Mouse (Mus musculus) liver, embryonic 12.5 days (tissue): Measurements from ENCODE around the gene Bad. TPM values are rescaled to one million over a fixed set of nuclear protein-coding genes. Genes with fewer than 3 reads are reported as not detected.

ENCODE experiments used
- ATAC-seq: fragments of 200-750 bp; cut with Nextera tagmentation; 2 replicates; pipeline ENCODE4 v1.8.0; 2017; ENCODE audit warnings: moderate number of reproducible peaks, mild to moderate bottlenecking, moderate library complexity
- H3K27ac ChIP-seq: fragments of 300-500 bp; sonication (generic); 2 replicates; pipeline ENCODE4 v1.5.1; 2016; ENCODE audit warnings: mild to moderate bottlenecking
- H3K27me3 ChIP-seq: fragments of 300-500 bp; sonication (generic); replicated peaks from 2 replicates; pipeline ENCODE4 v1.6.1; 2016; ENCODE audit warnings: mild to moderate bottlenecking, moderate library complexity
- H3K36me3 ChIP-seq: fragments of 300-500 bp; sonication (generic); 2 replicates; pipeline ENCODE4 v1.6.1; 2016; ENCODE audit warnings: mild to moderate bottlenecking, moderate library complexity
- H3K4me1 ChIP-seq: fragments of 300-500 bp; sonication (generic); 2 replicates; pipeline ENCODE4 v1.6.1; 2016
- H3K4me2 ChIP-seq: fragments of 300-500 bp; sonication (generic); 2 replicates; pipeline ENCODE4 v1.6.1; 2016; ENCODE audit warnings: mild to moderate bottlenecking, moderate library complexity
- H3K4me3 ChIP-seq: fragments of 300-500 bp; sonication (generic); 2 replicates; pipeline ENCODE4 v1.5.1; 2016; ENCODE audit warnings: mild to moderate bottlenecking, moderate library complexity
- H3K9ac ChIP-seq: fragments of 300-500 bp; sonication (generic); 2 replicates; pipeline ENCODE4 v1.6.1; 2016; ENCODE audit warnings: mild to moderate bottlenecking, moderate library complexity
- H3K9me3 ChIP-seq: fragments of 300-500 bp; sonication (generic); replicated peaks from 2 replicates; pipeline ENCODE4 v1.6.1; 2016; ENCODE audit warnings: mild to moderate bottlenecking, moderate library complexity
- WGBS: fragments of 180-500 bp; shearing (Covaris S2); methylation state at CpG from one replicate; pipeline ENCODE4 v1.1.7; 2016; ENCODE audit not compliant: insufficient replicate concordance; 5-methylcytosine and 5-hydroxymethylcytosine counted together
- polyA plus RNA-seq: library from polyadenylated mRNA; unstranded; fragments of >200 nt; fragmentation: Nextera tagmentation; extraction: Ambion mirVana; gene quantifications from 2 replicates; pipeline ENCODE4 v1.2.1, GENCODE M21; 2016

The Bad gene
- polyA plus RNA-seq, 1 experiment from 2014 or later: 37.6 TPM

DNA sequence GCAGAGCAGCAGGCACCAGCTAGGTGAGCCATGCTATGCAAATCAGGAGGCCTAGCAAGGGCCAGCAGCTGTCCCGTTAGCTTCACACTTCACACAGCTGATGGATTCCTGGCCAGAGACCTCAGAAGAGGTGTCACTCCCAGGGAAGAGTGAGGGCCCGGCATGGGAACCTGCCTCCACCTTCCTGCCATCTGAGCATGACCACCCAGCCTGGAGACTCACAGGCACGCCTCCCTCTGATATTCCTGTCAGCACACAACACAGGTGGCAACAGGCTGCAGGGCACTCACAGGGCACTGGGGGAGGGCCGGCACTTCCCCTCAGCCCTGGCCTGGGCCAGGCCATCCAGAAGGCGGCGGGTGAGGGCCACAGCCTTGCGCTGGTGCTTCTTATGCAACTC lies 13.8 kb downstream of the Bad start:
- no peak overlapping the region for H3K4me3 ChIP-seq
- no peak for ATAC-seq
- no peak overlapping the region for H3K9ac ChIP-seq
- no peaks in the 10 kb centered on the region for H3K9me3 ChIP-seq
- 81% methylated on average over 7 of the region's 7 CpGs for WGBS
- peaks cover 30% of the 10 kb centered on the region for H3K4me1 ChIP-seq
- H3K27ac ChIP-seq: no peak overlapping the region
- peaks cover 69% of the 10 kb centered on the region for H3K36me3 ChIP-seq
- no peaks in the 10 kb centered on the region for H3K27me3 ChIP-seq
- H3K4me2 ChIP-seq: no peak overlapping the region

DNA sequence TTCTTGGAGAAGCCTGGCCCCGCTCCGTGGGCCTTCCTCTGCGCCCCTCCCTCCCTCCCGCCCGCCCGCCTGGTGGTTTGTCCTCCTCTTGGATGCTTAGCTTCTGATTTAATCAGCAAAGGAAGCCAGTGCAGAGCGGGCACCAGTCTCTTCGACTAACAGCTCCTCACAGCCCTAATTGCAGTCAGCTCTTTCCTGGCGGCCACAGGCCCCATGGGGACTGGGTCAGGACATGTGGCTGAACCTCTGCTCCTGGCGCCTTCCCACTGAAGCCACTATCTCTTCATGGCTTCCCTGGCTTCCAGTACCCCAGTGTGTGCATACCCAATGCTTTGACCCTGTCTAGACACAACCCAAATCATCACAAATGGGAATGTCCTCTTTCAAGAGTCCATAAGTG lies 14.8 kb downstream of the Bad start:
- H3K9ac ChIP-seq: no peak overlapping the region
- H3K27ac ChIP-seq: no peak overlapping the region
- H3K27me3 ChIP-seq: no peaks in the 10 kb centered on the region
- H3K4me2 ChIP-seq: no peak overlapping the region
- ATAC-seq: no peak
- peaks cover 21% of the 10 kb centered on the region for H3K4me1 ChIP-seq
- WGBS: 72% methylated on average over 10 of the region's 10 CpGs
- no peaks in the 10 kb centered on the region for H3K9me3 ChIP-seq
- H3K4me3 ChIP-seq: no peak overlapping the region
- H3K36me3 ChIP-seq: peaks cover 74% of the 10 kb centered on the region

DNA sequence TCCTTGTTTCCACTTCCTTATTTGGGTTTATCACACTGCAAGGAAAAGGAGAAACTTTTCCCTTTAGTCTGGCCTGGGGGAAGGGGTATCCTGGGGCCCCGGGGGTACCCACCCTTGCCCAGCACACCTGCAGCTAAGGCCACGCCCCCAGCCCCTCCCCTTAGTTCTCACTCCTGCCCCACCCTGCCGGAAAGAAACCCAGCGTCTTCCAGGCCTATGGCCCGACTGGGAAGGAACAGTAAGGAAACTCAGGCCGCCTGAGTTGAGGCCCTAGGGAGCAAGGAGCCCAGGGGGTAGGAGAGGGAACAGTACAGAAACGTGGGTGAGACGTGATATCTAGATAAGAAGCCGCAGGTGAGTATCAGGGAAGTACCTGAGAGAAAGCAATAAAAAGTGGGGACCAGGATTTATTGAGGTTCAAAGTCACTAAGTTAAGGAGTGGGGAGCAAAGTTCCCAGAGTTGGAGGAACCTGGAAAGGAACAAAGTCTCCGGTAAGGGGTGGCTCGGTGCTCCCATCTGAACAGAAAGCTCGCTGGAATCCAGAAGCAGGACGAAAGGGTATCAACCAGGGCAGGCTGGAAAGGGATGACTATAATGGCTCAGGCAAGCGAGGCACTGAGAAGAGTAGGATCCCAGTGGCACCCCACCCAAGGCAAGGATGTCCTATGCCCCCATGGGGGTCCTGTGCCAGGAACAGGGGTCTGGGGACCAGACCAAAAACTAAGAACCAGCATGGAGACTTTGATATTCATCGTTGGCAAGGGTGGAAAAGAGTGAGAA lies 27.0 kb downstream of the Bad start:
- peak overlapping the region; percentile 96 for H3K4me2 ChIP-seq
- peaks cover 8% of the 10 kb centered on the region; the same call in 1 of the 2 replicates for H3K27me3 ChIP-seq
- peak overlapping the region; percentile 67 for H3K4me3 ChIP-seq
- peaks cover 59% of the 10 kb centered on the region for H3K4me1 ChIP-seq
- H3K27ac ChIP-seq: no peak overlapping the region
- peak overlapping the region; percentile 79 for H3K9ac ChIP-seq
- no peaks in the 10 kb centered on the region for H3K9me3 ChIP-seq
- WGBS: 8% methylated on average over 15 of the region's 15 CpGs
- no peak for ATAC-seq
- H3K36me3 ChIP-seq: peaks cover 29% of the 10 kb centered on the region

DNA sequence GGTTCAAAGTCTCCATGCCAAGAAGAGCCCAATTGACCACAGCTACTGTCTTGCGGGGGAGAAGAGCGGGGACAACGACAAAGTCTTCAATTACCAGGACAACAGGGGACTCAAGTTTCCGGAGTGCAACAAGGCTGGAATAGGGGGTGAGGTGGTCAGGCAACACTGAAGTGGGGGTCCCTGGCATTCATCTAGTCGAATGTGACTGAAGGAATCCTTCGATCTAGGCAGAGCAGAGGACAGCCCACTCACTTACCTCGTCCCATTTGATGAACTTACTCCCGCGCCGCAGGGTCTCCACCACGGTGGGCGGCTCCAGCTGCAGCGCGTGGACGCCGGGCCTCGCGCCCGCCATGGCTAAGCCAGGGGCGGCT lies 27.6 kb downstream of the Bad start:
- Histone ChIP-seq H3K9me3 (no peaks in the 10 kb centered on the region), H3K27ac (0 out of 2 replicates have a peak overlapping the region, but pooled peaks have one; percentile 41), H3K4me2 (peak overlapping the region; percentile 96), H3K4me3 (peak overlapping the region; percentile 67), H3K9ac (peak overlapping the region; percentile 79), H3K36me3 (peaks cover 23% of the 10 kb centered on the region), H3K4me1 (peaks cover 62% of the 10 kb centered on the region), H3K27me3 (peaks cover 8% of the 10 kb centered on the region; the same call in 1 of the 2 replicates)
- ATAC-seq: no peak
- WGBS: under 1% methylated on average over 17 of the region's 20 CpGs

DNA sequence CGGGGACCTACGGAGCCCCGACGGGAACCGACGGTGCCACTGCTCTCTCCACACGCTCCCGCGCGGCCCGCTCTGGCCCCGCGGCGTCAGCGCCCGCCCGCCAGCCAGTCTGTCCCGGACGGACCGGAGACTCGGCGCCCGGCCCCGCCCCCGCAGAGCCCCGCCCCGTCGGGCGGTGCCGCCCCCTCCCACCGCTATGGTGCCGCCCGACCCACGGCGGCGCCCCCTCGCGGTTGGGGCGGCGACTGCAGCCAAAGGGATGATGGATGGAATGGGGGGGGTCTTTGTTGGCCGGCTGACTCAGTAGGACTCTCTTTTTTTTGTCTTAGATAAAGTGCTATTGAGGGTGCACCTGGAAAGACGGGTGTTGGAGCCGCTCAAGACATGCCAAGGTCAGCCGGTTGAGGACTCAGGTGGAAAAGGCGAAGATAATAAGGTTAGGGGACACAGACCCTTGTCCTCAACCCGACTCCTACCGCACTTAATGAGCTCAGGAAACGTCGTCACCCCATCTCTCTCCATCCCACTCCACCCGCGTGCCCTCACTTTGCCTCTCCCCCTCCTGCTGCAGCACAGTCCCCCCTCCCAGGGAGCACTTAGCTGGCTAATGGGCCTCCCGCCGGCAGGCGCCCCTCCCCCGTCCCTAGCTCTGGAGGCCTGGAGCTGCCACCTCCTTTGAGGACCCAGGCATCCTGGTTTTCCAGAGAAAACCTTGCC lies 28.2 kb downstream of the Bad start:
- Histone ChIP-seq H3K9ac (peak overlapping the region; percentile 79), H3K4me2 (peak overlapping the region; percentile 96), H3K4me3 (peak overlapping the region; percentile 67), H3K36me3 (peaks cover 18% of the 10 kb centered on the region), H3K9me3 (no peaks in the 10 kb centered on the region), H3K27me3 (peaks cover 8% of the 10 kb centered on the region; the same call in 1 of the 2 replicates), H3K27ac (0 out of 2 replicates have a peak overlapping the region, but pooled peaks have one; percentile 41), H3K4me1 (peaks cover 67% of the 10 kb centered on the region)
- peak; percentile 77 for ATAC-seq
- WGBS: 1% methylated on average over 55 of the region's 55 CpGs

DNA sequence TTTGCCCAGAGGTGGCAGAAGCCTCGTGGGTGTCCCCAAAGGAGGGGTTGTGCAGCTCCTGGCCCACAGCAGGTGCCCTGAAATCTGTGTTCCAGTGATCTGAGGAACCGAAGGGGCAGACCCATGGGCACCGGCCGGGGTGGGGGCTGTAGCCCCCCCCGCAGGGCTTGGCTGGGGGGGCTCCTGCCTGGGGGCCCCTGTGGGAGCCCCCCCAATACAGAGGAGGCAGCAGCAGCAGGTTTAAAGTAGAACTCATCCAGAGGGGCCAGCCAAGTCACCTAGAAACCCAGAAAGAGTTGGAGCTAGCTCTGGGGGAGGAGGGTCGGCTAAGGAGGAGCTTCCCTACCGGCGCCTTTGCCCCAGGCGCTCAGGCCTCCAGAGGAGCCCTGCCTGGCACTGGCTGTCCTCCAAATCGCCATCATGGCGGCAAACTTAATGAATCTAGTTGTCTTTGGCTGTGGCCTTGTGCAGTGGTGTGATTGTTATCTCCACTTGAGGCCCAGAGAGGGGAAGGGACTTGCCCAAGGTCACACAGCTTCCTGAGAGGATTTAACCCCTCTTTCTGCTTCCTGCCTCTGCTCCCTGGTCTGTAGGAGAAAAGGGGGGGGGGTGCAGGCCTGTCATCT lies 28.9 kb downstream of the Bad start:
- WGBS: 21% methylated on average over 11 of the region's 11 CpGs
- ATAC-seq: no peak
- H3K4me2 ChIP-seq: peak overlapping the region; percentile 96
- peak overlapping the region; percentile 79 for H3K9ac ChIP-seq
- H3K4me1 ChIP-seq: peaks cover 72% of the 10 kb centered on the region
- no peaks in the 10 kb centered on the region for H3K9me3 ChIP-seq
- peak overlapping the region; percentile 46; the same call in 1 of the 2 replicates for H3K27ac ChIP-seq
- H3K4me3 ChIP-seq: peak overlapping the region; percentile 67
- peaks cover 8% of the 10 kb centered on the region; the same call in 1 of the 2 replicates for H3K27me3 ChIP-seq
- peaks cover 11% of the 10 kb centered on the region; the same call in 1 of the 2 replicates for H3K36me3 ChIP-seq

DNA sequence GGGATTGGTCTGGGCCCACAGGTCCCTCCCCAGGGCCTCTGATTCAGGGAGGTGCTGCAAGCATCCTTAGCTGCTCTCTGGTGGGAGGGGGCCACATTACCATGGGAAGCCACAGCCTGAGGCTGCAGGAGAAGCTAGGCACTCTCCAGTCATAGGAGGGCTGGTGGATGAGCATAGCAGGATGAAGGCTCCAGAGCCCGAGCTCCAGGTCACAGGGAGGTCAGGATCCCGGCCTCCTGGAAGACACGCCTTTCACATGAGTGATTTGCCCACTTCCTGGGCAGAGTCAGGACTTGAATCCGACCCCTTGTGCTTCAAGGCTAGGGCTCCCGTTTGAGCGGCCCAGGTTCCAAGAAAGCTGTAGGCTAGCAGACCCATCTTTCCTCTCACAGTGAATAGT lies 30.0 kb downstream of the Bad start:
- no peak overlapping the region for H3K9ac ChIP-seq

DNA sequence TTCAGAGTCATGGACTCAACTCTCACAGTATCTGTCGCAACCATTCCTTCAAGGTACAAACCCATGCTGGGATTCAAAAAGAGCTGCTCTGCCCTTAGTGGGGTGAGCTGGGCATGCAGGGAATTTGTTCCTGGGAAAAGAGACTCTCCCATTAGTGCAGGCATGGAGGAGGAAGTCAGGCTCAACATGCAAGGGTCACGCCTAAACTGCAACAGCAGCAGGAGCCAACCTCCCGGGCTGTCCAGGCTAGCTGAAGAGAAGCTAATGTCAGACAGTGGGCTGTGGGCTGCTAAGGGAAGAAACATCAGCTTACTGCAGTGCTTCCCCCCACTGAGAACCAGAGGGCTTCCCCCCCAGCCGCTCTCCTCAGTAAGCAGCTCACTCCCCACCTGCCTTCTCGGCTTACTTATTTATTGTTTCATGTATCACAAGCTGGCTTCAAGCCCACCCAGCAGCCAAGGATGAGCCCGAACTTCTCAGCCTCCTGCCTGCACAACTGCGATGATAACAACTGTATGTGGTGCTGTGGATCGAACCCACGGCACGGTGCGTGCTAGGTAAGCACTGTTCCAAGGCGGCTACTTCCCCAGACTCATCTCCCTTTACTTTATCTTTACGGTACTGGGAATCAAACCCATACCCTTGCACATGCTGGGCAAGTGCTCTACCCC lies 30.7 kb downstream of the Bad start:
- Histone ChIP-seq H3K36me3 (peaks cover 12% of the 10 kb centered on the region), H3K4me1 (peaks cover 89% of the 10 kb centered on the region), H3K4me3 (no peak overlapping the region), H3K4me2 (no peak overlapping the region), H3K9ac (no peak overlapping the region), H3K27ac (peak overlapping the region; percentile 46; the same call in 1 of the 2 replicates), H3K27me3 (peaks cover 8% of the 10 kb centered on the region; the same call in 1 of the 2 replicates), H3K9me3 (no peaks in the 10 kb centered on the region)
- no peak for ATAC-seq
- WGBS: 75% methylated on average over 13 of the region's 13 CpGs

More for the DNA sequence above, 30.0 kb downstream of the Bad start:
- WGBS: 51% methylated on average over 6 of the region's 6 CpGs
- Histone ChIP-seq H3K4me2 (no peak overlapping the region), H3K4me3 (no peak overlapping the region), H3K4me1 (peaks cover 82% of the 10 kb centered on the region), H3K27me3 (peaks cover 8% of the 10 kb centered on the region; the same call in 1 of the 2 replicates), H3K36me3 (peaks cover 6% of the 10 kb centered on the region), H3K27ac (0 out of 2 replicates have a peak overlapping the region, but pooled peaks have one; percentile 46), H3K9me3 (no peaks in the 10 kb centered on the region)
- ATAC-seq: no peak

DNA sequence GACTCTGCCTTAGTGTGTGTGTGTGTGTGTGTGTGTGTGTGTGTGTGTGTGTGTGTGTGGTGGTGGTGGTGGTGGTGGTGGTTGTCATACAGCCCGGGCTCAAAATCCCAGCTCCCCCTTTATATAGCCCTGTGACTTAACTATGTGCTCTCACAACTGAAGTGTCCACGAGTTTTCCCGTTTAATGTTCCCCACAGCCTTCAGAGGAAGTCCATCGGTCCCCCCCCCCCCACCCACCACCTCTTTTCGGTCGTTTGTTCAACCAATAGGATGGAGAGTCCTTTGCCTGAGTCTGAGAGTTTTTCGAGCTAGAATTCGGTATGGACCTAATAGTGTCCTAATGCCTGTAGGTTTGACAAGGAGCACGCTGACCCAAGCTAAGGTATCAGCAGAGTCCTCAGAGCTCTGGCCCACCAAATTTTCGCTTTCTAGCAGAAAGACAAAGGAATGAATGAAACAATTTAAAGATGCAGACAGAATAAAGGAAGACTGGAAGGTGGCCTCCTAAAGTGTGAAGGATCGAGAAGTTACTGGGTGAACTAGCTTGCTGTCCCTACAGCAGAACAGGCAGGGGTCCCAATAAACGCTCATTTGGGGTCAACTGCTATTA lies 32.0 kb downstream of the Bad start:
- peak overlapping the region; percentile 82 for H3K9ac ChIP-seq
- peak overlapping the region; percentile 91 for H3K4me2 ChIP-seq
- no peaks in the 10 kb centered on the region for H3K9me3 ChIP-seq
- peaks cover 92% of the 10 kb centered on the region for H3K4me1 ChIP-seq
- no peak for ATAC-seq
- no peaks in the 10 kb centered on the region for H3K27me3 ChIP-seq
- peak overlapping the region; percentile 75 for H3K4me3 ChIP-seq
- H3K36me3 ChIP-seq: peaks cover 25% of the 10 kb centered on the region
- peak overlapping the region; percentile 88 for H3K27ac ChIP-seq
- WGBS: 30% methylated on average over 11 of the region's 12 CpGs

DNA sequence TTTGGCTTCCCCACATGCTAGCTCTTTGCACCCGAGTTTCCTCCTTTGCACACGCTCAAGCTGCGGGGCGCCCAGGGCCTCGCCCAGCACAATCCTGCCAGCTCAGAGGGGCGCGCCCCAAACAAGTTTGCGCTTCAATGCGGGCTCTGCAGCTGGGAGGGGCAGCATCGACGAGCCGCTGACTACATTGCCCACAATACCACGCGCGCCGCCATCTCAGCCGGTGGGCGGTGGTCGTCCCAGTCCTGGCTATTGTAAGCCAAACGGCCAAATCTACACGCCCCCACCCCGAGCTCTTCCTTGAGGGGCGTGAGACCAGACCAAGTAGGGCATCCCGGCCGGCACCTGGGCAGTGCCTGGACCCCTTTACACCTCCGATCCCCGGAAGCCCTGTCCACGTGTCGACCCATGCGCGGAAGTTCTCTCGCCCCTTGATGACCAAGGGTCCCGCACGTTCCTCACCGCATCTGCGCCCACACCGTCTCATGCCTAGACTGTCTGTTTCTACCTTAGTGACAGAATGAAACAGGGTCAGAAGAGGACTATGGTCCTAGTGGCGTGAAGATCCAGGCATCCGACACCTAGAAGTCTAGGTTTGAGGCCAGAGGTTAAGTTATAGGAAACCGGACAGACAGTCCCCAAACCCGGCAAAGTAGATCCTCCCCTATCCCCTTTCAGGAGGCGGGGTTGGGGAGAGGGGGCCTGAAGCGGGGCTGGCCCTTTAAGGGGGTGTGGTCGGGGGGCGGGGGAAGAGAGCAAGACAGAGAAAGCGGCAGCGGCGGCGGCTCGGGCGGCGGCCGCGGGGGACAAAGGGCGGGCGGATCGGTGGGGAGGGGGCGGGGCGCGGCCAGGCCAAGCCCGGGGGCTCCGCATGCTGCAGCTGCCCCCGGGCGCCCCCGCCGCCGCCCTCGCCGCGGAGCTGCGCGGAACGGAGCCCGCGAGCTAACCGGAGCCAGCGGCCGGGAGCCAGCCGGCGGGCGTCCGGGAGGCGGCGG lies 32.8 kb downstream of the Bad start, which contains the start of gene Ppp1r14b:
Ppp1r14b (plus strand) TSS at position 758 of the 995 bp plus-strand sequence.
- Histone ChIP-seq H3K9ac (peak within 1 kb of the TSS; percentile 82), H3K9me3 (no peaks in the 10 kb centered on the region), H3K4me1 (peaks cover 92% of the 10 kb centered on the region), H3K27me3 (no peaks in the 10 kb centered on the region), H3K4me3 (peak within 1 kb of the TSS; percentile 75), H3K36me3 (peaks cover 28% of the 10 kb centered on the region), H3K4me2 (peak within 1 kb of the TSS; percentile 91), H3K27ac (peak within 1 kb of the TSS; percentile 88)
- under 1% methylated on average over 66 of the region's 84 CpGs for WGBS
- ATAC-seq: peak; percentile 74
